Mouse (Mus musculus): ENCODE measurements around the gene St3gal5.

GRCm38 (mm10) chr6:72203279-72203678 is 105.9 kb downstream of the St3gal5 start:
- no peak for TF ChIP-seq CTCF (IDR thresholded peaks at IDR 0.05; ENCODE audit: control insufficient read depth, insufficient read depth, insufficient read length)
- TF ChIP-seq USF1 (IDR thresholded peaks at IDR 0.05; ENCODE audit: low read depth) = no peak
- TF ChIP-seq MYOD1 (IDR thresholded peaks at IDR 0.05; ENCODE audit: control insufficient read depth, insufficient read length, low read depth) = no peak
- no peak for TF ChIP-seq MYOG (IDR thresholded peaks at IDR 0.05; ENCODE audit: control insufficient read depth, extremely low read depth, insufficient read length)
- TF ChIP-seq FOSL1 (IDR thresholded peaks at IDR 0.05; ENCODE audit: insufficient read depth, low read length, poor library complexity, severe bottlenecking) = no peak
- no peak for TF ChIP-seq MAX (IDR thresholded peaks at IDR 0.05)
- TF ChIP-seq CEBPB (IDR thresholded peaks at IDR 0.05; ENCODE audit: low read depth) = no peak
